Mouse (Mus musculus) thymus, postnatal 4 days (tissue): ENCODE results near the gene Vmp1.

ENCODE experiments used
- DNase-seq: peaks from one replicate; pipeline ENCODE4 v3.0.0; 2021

The Vmp1 gene

DNA sequence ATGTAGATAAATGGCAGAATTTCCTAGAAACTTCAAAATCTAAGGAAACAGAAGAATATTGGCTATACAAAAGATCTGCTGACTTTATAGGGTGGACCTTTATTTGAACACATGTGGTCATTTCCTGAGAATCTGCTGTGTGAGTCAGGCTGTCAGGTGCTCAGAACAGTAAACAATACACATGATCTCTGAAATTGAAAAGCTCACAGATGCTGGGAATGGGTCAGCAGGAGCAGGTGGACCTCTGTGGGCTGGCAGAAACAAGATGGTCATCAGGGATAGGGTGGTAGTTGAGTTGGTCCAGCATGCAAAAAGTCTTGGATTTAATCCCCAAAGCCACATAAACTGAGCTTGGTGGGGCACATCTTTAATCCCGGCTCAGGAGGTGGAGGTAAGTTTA lies 85.1 kb downstream of the Vmp1 start:
- DNase-seq, result no peak

DNA sequence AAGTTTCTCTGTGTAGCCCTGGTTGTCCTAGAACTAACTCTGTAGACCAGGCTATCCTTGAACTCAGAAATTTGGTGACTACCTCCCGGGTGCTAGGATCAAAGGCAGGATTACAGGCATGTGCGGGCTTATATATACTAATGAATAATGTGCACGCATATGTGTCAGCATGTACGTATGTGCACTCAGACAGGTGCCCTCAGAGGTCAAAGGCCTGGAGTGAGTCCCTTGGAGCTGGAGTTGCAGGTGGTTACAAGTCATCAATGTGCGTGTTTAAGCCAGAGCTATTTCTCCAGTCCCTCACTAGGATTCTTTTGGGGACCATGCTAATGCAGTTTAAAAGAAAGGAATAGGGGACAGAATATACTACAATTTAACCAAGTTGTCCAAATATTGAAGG lies 85.5 kb downstream of the Vmp1 start:
- DNase-seq, result no peak

DNA sequence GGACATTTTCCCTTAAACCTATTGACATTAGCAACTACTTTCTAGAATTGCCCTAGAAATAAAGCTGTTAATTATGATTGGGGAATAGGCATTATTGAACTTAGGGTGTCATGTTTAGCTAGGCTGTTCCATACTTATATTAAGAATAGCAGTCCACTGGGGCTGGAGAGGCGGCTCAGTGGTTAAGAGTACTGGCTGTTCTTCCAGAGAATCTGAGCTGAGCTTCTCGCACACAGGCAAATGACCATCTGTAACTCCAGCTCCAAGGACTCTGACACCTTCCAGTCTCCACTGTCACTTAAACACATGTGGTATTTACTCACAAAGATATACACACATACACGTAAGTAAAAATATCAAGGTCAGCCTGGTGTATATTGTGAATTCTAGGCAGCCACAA lies 86.7 kb downstream of the Vmp1 start:
- no peak for DNase-seq

DNA sequence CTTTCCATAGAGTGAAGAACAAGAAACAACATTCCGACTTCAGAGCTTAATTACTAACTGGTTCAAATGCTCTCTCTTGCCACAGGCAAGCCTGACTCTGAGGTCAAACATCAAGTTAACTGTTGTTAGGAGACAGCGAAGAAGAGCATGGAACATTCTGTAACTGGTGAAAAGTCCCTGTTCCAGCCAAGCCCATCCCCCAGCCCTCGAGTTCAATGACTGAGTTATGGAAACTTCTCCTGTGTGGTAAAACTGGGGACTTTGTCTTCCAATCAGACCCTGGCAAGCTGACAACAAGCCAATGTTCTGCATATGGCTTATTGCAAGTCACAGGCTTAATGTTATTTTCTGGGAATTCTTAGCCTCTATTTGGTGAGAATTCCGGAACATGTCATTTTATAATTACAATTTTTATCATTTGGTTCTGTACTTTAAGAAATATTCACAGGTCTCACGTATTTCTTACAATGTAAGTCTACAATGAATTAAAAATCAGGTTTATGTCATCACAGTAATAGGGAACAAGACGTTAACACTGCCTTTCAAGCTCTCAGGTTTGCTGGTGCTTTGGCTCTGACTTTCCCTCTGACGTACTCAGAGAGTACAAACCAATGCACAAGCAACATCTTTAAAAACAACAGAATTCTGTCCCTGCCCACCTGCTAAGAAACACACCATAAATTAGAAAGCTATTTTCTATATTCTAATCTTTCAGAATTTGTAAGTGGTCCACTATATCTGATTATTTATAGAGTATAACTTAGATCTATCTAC lies 87.3 kb downstream of the Vmp1 start:
- DNase-seq, result no peak

DNA sequence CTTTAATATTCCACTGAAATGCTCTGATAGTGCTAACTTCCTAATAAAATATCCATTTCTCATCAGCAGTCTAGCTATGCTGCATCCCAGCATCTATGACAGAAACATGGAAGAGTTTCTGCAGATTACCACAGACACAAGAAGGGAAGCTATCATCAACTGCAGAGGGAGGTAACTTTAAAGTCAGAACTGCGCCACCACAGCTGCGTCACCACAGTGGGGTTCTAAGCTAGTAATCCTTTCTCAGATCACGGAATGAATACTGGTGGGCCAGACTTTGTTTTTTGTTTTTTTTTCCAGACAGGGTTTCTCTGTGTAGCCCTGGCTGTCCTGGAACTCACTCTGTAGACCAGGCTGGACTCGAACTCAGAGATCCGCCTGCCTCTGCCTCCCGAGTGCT lies 88.3 kb downstream of the Vmp1 start:
- no peak for DNase-seq

DNA sequence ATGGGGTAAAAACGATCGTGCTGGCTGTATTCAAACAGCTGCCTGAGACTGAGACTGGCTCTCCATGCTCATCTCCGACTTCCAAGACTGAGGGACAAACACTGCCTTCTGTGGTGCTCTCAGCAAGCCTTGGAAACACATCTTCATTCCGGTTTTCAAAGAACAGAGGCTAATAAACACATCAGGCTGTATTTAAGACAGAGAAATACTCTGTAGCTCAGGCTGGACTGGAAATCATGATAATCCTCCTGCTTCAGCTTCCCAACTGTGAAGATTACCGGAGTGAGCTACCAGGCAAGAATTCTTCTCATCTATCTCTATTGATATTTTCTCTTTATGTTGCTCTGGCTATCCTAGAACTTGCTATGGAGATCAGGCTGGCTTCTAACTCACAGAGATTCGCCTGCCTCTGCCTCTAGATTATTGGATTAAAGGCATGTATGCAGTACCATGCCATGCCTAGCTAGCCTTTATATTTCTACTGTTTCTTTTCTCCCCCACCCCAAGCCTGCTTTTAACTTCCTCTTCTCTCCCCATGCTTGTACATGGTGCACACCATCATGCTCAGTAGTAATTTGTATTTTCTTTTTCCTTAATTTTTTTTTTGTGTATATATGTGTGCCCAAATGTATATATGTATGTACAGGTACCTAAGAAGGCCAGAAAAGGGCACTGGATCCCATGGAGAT lies 89.3 kb downstream of the Vmp1 start:
- no peak for DNase-seq

DNA sequence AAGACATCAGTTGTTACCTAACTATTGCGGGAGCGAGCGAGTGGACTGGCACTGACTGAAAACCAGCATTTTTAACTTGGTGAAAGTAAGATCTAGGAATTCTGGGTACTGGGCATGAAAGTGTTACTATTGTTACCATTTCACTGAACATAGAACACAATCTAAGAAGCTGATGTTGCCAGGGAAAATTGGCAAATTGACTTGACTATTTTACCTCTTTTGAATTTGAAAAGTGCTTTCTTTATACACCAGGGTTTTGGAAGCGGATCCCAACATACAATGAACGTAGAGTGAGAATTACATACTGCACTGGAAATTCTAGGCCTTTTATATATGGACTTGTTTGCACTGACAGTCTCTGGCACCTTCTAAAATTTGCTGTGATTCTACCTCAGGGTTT lies 90.2 kb downstream of the Vmp1 start:
- no peak for DNase-seq

DNA sequence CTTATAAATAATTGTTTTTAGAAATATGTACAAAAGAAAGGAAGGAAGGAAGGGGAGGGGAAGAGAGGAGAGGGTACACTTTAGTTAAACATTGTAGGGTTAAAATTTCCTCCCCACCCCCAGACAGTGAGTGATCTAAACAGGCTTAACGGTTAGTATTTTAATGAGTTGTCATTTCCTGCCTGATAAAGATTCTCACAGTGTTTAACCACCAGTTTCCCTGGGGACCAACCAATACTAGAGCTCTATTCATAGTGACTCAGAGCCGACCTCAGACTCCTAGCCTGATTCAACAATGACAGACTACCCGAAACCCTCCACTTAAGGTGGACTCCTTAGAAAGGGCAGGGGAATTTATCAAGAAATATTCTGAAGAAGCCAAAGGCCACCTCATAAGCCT lies 90.6 kb downstream of the Vmp1 start:
- DNase-seq, result no peak

DNA sequence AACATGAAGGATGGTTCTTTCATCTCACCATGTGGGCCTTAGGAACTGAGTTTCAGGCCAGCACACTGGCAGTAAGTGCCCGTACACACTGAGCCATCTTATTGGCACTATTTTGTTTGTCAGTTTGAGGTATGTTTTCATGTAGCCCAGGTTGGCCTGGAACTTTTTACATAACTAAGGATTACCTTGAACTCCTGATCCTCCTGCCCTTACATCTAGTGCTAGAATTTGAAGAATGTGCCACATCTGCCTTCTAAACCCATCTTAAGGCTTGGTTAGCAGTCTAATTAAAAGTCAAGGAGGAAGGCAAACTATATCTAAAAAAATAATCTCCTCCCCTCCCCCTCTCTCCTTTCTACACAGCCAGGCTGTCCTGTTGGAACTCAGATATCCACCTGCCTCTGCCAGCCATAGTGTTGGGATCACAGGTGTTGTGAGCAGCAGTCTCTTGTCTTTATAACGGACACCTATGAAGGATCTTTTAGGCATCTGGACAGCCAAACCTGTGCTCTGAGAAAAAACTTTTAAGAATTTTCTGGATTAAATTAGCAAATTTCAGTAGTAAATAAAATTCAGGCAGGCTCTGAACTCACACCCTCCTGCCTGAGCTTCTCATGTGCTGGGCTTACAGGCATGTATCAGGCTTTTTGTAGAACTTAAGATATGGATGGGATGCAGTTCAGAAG lies 91.6 kb downstream of the Vmp1 start:
- DNase-seq, result no peak

DNA sequence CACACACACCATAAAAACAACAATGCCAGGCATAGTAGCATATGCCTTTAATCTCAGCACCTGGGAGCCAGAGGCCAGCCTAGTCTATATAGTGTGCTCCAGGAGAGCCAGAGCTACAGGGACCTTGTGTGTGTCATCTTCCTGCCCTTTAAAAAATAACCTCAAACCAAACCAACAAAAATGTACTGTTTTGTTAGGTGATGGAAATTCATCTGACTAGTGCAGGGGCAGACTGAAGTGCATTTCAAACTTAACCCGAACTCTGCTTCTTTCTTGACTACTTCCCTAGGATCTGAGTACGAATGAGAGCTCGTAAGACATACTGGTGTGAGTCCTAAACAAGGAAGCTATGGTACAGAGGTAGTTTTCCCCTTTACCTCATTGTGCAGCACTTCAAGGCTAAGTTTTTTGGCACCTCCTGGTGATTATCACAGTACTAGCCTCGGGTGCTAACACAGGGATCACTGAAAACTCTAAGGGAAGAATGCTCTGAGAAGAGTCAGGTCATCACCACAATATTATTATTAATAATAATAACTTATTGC lies 92.3 kb downstream of the Vmp1 start:
- no peak for DNase-seq

DNA sequence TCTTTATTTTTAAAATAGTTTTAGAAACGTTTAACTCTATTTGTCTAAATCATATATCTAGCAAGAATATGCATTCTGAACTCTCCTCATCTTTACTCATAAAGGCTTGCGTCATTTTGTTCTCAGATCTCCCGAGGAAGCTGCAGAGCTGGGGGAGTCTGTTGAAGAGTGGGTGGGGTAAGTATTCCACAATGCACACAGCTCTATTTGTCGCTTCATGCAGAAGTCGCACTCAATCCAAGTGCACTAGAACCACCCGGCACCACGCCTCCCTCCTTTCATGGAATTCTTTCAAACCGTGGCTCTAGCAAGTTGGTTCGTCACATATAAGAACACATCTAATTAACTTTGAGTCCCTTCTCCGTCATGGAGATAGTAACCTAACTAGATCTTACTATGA lies 93.1 kb downstream of the Vmp1 start:
- no peak for DNase-seq

DNA sequence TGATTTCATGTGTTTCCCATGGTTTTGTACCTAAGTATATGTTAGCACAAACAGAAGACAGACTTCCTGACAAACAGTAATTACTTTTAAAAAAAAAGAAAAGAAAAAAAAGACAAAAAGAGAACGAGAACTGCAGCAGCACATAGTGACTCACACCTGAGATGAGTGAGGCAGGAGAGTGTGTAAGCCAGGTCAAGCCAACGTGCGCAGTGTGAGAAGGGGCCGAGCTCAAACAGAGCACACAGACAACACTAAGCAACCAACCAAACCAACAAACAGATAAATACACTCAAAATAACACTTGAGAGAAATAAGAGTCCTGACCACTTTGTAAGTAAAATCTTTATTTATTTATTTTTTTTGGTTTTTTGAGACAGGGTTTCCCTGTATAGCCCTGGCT lies 93.6 kb downstream of the Vmp1 start:
- no peak for DNase-seq

DNA sequence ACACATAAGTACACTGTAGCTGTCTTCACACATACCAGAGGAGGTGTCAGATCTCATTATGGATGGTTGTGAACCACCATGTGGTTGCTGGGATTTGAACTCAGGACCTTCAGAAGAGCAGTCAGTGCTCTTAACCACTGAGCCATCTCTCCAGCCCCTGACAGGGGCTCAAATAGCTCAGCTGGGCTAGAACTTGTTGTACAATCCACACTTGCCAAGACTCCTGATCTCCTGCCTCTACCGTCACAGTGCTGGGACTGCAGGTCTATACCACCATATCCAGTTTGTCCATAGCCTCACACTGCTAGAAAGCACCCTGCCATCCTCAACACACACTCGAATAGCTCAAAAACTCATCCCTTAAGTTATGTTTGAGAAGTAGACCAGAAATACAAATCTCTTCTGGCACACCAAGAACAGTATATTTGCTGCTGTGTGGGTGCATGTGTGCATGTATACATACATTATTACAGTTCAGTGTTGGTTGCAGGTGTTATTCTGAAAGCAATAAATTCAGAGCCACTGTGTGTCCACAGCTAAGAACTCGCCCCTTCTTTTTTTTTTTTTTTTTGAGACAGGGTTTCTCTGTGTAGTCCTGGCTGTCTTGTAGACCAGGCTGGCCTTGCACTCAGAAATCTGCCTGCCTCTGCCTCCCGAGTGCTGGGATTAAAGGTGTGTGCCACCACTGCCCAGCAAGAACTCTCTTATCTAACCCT lies 94.9 kb downstream of the Vmp1 start:
- DNase-seq, result no peak

DNA sequence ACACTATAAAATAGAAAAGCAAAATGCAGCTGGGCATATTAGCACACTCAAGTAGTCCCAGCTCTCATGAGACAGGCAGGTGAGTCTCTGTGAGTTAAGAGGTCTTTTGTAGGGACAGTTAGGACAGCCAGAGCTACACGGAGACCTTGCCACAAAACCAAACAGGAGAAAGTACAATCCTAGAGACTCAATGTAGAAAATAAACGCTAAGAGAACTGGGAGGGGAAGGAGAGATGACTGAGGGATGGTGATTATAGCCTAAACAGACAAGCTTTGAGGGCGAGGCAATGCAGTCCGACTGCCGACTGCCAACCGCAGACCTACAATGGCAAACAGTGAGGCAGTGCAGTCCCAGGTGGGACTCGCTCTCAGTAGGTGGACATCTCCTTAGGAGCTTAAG lies 95.8 kb downstream of the Vmp1 start:
- no peak for DNase-seq

DNA sequence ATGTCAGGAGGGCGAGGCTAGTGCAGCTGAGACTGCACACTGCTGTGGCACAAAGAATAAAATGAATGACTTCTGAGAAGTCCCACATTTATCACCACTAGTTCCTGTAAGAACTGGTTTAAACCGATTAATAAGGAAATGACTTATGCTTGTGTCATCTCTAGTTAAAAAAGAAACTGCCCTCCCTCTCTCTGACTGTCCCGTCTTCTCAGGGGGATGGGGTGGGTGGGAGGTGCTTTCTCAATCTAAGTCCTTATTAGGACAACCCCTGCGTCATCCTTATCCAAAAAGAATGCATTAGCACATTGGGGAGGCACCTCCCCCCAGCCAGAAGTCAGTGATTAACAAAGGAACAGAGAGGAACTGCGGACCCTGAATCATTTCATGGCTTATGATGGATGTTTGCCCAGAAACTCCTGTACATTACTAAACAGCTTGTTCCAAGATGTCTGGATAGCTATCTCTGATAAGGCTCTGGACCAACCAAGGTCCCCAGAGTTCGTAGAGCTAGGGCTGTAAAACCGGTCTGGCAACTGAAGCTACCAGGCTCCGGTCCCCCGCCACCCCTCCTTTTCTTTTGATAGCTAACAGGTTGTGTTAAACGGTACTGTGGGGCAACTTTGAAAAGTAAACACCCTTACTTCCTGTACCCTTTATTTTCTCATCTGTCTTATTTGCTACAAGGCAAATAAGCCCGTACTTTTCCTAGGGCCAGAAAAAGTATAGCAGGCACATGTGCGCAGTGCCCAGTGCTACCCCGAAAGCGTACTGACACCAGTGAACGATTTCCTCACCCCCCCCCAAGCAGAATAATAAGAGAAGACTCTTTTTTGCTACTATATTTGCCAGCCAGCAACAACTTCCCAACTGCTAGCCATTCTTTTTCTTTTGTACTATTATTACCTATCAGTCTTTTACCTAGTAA lies 96.5 kb downstream of the Vmp1 start:
- peak; percentile 63 for DNase-seq

DNA sequence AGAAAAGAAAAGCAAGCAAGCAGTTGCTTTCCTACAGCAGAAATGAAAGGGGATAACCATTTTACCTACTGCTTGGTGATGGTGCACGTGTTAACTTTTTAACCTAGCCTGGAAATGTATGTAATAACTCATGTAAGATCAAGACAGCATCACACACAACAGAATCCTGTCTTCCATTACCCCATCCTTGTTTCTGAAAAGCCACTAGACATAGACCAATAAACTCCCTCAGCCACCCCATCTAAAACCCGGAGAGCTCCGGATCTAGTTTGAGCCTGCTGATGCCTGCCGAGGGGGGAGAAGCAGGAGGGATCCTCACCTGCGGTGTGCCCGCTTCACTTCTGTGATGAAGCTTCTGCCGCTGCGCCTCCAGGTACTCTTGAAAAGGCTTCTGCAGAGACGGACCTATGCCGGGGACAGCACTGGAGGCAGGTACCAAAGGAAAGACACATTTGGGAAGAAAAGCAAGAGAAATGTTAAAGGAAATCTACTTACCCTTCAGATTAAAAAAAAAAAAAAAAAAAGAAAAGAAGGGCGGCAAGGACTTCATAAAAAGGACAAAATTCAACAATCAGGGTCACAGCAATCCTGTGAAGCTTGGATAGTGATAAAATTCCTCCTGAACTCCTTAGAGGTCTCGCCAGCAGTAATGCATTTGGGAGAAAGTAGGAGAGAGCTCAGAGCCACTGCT lies 97.3 kb downstream of the Vmp1 start:
- peak; percentile 74 for DNase-seq

DNA sequence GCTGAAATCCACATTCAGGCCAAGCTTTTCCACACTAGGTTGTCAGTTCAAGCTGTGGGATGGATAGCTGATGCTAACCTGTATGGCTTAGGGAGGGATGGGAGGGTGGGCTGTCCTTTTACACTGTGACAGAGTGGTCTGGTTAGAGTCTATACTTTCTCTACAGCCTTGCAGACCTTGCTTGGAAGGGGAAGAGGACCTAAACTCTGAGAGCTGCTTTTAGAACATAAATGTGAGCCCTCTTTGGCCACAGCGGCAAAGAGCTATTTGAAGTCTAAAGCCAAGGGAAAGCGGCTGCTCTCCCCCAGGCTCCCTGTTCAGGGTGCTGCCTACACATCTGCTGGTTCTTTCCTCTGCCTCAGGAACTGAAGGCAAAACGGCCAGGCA lies 98.0 kb downstream of the Vmp1 start:
- no peak for DNase-seq

DNA sequence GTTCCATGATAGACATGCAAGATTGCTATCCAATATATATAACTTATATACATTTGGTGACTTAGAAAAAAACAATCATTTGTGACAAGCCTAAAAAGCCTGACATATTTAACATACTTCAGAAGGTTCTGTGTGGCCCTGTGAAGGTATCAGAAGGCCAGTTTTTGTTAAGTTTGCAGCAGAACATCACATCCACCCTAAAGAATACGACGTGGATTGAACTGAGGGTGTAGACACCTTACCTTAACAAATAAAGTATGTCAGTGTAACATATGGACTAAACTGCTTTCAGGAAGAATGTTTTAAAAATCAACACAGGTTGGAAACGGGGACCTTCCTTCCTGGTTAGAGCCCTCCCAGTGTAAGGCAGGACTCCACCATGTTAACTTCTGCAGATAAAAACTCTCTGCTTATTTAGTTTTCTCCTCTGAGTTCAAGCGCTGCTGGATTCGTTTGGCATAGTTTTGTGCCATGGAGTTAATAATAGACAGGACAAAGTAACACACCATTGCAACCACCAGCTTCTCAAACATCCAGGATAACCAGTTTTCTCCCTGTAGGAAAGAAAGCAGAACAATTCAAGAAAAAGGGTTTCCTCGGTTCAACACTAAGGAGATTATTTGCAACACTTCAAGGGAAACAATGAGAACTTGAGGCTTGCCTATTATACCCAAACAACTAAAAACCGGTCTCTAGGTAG lies 98.6 kb downstream of the Vmp1 start:
- no peak for DNase-seq

DNA sequence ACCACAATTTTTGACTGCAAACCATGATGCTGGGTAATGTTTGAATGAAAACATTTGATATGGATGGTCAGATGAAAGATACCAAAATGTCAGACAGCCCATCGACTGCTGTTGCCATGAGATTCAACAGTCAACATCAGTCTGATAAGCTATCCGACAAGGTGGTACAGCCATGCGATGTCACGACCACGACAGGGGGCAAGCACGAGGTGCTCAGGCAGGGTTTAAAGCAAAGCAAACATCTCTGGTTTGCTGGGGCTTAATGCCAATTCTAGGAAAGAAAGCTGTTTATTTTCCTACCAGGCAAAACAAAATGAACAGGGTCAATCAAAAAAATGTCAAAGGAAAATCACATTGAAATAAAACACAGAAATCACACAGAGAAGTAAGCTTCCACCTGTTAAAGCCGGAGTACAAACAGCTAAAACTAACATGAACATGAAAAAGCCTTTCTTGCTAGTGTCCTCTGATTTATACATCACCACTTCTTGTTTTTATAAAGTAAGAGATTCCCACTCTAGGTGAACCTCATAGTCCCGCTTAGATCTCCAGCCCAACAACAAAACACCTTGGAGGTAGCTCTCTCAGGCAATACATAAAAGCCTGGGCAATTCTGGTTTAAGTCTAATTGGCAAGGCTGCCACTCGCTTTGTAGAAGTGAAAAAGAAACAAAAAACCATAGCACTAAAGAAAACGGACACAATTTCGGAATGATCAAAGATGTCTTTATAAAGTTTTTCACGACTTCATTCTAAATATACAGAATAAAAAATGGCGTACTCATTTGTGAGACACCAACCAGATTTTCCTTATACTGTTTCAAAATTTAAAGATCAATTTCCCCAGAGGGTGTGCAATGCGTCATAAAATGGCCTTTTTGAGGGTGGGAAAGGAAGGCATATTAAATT lies 99.4 kb downstream of the Vmp1 start:
- no peak for DNase-seq
